Mouse (Mus musculus) cerebellum, adult 18-20 months (tissue): Measurements from ENCODE around the gene Lrp5.
A peak's percentile ranks its signal among the peaks of the same experiment; 100 is the strongest.
"Not testable (repeated sequence)": the region's sequence is repeated elsewhere in the genome, so short reads cannot be mapped to it uniquely, and the experiment has no call there.

ENCODE experiments used
- DNase-seq, 2 experiments: peaks; one replicate each; pipeline ENCODE4 v3.0.0; 2021

Lrp5 gene

DNA sequence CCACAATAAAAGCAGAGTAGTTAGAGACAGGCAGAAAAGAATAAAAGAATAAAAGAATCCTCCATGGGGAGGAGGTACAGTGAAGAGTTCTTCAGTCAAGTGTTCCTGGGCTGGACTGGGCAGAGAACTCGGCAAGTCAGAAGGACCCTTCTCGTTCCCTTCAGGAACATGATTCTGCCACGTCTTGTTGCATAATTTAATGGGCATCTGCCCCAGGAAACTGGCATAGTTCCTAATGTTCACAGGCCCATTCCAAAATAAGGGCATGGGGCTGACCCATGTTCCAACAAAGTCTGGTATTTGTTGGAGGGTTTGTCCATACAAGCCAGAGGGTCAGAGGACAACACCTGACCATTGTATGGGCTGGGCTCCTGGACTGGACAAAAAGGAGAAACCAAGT lies 8.6 kb upstream of the Lrp5 start:
- no peak for DNase-seq

DNA sequence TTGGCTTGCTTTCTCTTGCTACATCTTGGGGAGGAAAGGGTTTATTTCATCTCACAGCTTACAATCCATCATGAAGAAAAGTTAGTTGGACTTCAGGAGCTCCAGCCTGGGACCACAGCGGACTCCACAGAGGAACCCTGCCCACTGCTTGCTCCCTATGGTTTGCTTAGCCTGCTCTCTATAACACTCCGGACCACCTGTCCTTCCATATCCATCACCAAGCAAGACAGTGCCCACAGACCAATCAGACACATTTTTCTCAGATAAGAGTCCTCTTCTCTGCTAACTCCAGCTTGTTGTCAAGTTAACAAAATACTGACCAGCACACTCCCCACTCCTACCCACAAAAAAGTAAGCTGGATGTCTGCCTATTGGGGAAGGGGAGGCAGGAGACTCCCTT lies 8.1 kb upstream of the Lrp5 start:
- no peak for DNase-seq

DNA sequence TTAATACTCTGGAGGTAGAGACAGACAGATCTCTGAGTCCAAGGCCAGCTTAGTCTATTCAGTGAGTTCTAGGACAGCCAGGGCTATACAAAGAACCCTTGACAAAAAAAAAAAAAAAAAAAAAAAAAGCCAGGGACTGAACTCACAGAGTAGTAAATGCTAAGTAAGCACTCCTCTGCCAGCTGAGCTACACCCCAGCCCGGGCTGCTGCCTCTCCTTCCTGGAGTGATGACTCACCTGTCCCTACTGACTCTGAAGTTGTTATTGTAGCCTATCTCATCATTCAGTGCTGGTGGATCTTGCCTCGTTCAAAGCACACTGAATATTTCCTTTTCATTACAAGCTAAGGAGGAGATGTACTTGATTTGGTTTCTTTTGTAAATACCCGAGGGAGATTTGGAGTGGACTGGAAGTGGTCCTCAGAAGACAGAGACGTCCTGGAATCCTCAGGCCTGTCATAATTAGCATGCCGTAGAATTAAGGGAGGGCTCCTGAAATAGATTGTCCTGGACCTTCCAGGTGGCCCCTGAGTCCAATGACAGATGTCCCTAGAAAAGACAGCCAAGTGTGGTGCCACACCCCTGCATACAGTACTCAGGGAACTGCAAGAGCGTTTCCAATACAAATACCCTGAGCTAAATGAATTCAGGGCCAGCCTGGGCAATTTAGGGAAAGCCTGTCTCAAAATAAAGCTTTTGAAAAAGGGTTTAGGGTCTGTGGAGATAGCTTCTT lies 6.2 kb upstream of the Lrp5 start:
- DNase-seq = peak; percentile 32 to 46

DNA sequence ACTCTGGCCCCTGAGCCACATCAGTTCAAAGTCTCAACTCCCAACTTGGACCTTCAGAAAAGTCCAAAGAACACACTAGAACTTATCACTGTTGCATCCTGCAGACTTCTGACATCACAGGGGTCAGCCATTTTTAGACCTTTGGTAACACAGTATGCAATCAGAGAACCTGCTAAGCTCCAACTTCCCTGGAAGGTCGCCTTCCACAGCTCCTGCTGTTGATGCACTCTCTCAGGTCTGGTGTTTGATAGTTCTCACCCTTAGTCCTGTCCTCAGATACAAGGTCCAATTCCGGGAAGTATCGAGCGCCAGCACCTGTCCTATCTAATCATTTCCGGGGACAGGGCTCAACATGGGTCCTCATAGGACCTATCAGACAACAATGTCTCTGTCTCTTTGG lies 5.0 kb upstream of the Lrp5 start:
- no peak for DNase-seq

DNA sequence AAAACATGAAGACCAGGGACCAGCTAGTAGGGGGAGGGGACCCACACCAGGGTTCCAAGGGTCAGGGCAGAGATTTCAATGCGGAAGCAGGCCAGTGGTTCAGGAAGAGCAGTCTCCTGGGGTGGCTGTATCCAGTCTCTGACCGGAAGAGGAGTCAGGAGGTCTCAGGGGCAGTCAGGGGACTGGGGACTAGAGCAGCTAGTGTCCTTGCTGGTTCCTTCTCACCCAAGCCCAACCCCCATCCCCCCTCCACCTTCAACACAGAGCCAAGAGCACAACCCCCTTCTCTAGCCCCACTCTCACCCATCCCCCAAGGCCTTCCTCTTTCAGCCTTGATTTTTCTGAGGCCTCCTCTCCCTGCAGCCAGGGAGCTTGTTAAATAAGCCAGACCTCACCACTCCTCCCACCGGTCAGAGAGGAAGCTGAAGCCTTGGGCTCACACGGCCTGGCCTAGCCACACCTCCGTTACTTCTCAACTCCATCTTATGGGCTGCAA lies 1.4 kb upstream of the Lrp5 start:
- no peak for DNase-seq

DNA sequence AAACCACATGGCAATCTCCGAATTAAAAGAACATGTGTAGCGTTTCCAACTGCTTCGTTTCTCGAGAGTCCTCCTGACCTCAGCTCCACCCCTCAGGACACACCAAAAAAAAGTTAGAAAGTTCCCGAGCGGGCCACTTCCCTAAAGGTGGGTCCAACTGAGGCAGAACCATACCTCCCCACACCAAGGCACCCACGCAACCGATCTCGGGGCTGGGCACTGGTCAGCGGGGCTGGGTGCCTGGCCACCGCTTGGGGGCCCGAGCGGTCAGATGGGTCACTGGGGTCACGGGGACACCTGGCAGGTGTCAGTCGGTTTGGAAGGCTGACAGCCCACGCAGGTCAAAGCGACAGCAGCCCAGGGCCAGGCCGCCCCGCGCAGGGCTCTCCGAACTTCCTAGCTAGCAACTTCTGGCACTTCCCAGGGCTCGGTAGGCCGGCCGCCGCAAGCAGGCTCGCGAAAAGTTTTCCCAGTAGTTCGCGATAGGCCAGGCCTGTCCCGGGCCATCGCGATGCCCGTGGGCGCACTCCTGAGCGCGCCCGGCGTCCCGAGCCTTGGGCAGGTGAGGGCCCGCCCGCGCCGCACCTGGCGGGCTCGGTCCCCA lies 651 bp downstream of the Lrp5 start:
- DNase-seq = no peak

DNA sequence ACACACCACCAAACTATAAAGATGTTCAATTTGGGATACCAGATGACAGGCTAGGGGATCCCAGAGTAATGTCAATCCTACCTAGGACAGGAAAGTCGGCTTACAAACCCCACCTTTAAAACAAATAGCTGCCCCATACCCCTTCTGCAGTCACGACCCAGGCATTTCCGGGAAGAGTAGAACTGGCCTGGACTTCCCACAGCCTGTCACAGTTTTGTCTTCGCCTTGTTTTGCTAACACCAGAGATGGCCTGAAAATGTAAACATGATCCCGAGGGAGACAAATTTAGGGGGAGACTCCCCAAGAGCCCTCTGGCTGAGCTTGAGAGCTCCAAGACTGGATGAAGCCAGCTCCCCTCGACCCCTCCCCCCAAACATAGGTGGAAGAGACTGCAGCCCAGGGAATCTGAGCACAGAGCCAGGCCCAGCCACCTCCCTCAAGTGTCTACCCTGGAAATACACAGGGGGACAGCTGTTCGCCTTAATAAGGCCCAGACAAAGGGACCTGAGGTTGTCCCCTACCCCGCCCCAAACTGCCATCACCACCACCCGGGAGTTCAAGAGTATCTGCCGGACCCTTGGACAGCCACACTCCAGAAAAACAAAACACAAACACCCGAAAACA lies 1.3 kb downstream of the Lrp5 start:
- DNase-seq = no peak

DNA sequence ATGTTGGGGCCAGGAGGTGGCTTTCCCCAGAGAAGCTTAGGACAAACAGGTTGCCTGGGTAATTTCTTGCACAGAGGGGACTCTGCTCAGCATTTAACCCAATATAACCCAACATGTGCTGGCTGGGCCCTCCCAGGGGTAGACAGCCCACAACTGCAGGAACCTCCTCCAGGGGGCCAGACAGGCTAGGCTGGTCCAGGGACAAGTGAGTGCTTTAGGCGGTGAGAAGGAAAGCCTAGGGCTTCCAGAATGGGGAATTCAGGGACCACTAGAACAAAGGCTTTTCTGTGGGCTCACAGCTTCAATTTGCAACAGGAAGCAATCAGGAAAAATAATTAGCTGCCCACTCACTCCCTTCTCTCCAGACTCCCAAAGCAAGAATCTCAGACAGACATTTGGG lies 1.9 kb downstream of the Lrp5 start:
- DNase-seq = no peak

DNA sequence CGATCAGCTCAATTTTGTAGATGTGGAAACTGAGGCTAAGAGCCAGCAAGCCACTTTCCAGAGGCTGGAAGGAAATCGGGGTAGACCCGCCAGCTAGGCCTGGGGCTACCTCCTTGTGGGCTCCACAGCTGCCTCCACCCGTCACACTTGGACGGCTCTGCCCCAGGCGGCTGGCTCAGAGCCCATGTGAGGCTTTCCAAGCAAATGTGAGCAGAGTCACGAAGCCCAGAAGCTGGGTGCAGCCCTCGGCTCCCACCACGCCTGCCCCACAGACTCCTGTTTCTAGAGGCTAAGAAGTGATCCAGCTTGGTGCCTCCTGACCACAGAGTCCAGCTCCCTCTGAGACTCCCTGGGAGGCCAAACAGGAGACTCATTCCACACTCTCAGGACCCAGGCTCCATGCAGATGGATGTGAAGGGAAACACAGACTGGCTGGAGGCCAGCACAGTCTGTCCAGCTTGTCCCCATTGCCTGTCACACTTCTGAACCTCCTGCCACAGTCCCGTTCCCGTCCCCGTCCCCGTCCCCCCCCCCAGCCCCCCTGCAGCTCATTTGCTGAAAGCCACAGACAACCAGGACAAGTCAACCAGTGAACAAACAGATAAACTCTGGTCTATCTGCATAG lies 4.9 kb downstream of the Lrp5 start:
- DNase-seq = peak; percentile 45 to 49

DNA sequence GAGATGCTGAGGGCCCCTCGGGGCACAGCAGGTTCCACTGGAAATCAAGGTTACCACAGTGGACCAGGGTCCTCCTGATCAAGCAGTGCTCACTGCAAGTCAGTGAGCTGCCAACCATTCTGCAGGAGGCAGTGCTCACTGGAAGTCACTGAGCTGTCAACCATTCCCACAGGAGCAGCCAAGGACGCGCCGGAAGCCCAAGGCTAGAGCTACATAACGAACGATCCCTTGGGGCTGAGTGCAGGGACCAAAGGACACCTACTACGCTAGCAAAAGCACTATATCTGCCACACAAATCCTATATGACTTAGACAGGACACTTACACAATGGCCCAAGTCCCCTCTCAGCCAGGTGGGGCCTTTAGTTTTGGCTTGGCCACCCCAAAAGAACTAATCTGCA lies 5.6 kb downstream of the Lrp5 start:
- no peak for DNase-seq

DNA sequence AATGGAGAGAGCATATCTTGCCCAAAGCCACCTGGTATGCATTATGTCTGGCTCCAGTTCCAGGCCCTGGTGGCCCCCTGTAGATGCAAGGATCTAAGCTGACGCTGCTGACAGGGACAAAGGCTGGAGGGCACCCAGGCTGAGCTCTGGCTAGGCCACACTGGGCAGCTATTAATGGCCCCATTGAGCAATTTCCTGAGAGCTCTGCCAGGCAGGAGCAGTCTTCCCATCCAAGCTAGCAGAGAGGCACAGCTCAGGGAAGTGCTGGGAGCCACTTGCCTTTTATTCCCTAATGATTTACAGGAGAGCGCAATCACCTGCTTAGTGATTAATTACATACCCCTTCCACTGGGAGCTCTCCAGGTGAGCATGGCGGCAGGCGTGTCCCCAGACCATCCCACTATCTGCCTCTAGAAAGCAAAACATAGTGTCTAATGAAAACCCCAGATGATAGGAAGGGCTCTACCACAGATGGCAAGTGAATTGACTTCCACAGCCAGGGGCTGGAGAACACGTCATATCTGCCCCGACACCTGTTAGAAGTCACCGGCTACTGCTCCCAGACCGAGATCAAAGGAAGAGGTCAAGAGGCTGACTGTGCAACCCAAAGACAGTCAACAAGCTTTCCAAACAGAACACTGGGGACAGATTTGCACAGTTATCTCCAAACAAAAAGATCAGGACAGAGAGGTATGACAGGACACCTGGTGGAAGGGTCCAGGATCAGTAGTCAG lies 12.1 kb downstream of the Lrp5 start:
- DNase-seq = no peak

DNA sequence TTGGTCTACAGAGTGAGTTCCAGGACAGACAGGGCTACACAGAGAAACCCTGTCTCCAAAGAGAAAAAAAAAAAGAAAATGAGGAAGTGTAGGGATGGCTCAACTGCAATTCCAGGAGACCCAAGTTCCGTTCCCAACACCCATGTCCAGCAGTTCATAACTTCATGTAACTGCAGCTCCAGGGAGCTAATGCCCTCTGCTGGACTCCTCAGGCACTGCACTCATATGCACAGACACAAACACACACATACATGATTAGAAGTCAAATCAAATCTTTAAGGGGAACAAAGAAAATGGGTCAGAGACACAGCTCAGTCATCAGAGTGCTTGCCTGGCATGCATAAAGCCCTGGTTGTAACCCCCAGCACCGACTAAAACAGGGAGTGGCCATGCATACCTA lies 13.2 kb downstream of the Lrp5 start:
- DNase-seq = no peak

DNA sequence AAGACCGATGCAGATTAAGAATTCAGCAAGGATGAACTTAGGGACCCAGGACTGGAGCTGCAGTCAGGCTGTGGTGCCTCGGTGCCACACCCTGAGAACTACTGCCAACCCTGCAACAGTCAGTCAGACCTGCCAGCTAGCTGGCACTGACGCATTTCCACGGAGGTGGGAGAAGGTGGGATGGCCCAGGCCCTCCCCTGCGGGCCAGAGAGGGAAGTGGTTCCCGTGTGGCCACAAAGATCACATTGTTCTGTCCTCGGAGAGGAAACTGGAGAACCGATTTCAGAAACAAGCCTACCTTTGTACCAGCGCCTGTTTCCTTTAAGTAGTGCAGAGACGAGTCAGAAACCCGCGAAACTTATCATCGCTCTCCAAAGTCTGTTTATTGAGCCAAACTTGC lies 17.3 kb downstream of the Lrp5 start:
- DNase-seq = no peak

DNA sequence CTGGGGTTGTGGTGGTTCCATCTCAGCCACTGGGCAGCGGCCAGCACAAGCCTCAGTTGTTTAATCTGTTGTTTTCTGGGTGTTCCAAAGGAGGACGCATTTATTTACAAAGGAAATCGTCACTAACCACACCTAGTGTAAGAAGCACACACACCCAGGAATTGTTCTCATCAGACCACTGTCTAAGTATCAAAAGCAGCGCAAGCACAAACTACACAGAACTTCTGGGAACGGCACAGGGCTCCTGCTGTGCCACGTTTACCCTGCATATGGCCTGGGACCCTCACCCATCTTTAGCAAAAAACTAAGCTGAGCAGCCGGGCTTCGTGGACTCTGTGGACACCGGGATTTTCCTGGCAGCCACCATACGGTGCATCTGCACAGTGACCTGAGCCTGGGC lies 17.8 kb downstream of the Lrp5 start:
- DNase-seq = no peak

DNA sequence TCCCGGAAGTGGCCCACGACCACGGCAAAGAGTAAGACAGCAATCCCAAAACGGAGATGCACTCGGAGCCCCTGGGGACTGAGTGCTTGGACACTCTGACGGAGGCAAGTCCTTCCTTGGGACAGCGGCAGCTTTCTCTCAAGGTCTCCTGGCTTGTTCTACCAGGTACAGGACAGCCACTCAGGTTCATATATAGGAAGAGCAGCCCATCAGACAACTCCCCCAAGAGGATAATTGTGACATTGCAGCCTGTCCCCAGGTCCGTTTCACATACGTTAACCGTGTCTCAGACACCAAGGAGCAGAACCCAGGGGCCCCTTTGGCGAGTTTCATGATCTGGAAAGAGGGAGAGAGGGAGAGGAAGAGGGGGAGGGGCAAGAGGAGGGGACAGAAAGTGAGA lies 18.4 kb downstream of the Lrp5 start:
- DNase-seq = no peak

DNA sequence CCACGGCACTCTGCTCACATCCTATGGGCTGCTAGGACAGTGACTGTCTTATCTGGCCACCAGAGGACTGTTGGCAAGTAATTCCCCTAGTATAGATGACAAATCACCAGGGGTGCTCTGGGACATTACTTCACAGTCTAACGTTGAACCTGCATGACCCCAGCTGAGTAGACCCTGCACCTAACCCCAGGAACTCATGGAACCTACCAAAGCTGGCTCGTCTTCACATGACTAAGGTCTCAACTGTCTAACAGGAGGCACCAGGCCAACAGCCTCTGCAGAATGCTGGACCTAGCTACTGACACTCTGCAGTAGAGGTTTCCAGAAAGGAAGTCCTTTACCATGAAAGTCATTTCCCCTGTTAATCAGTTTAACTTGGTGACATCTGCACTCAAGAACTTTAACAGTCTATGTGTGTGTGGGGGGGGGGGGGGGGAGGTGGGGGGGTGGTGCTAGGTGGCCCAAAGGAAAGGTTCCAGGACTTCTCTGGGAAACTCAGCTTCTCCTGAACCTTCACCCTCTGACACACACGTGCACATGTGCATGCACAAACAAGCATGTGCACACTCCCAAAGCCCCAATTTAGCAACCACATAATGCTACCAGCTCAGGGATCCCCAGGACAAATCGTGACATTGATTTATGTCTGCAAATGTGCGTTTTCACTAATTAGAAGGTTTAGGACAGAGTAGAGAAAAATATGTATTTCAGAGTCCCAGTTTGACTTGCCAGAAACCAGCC lies 19.0 kb downstream of the Lrp5 start:
- DNase-seq = no peak

DNA sequence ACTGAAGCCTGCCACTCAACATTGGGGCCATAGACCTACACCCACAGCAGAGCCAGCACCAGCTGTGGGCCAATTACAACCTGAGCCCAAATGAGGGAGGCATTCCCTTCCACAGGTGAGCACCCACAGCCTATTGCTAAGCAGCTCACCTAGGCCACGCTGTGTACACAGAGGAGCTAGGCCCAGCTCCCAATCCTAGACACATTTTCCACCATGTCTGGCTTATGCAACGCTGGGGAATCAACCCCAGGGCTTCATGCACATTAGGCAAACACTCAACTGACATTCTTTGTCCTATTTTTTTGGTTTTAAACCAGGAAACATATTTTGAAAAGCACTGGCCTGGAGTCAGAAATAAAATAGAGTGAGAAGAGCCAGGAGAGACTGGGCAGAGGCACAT lies 19.7 kb downstream of the Lrp5 start:
- DNase-seq = no peak

DNA sequence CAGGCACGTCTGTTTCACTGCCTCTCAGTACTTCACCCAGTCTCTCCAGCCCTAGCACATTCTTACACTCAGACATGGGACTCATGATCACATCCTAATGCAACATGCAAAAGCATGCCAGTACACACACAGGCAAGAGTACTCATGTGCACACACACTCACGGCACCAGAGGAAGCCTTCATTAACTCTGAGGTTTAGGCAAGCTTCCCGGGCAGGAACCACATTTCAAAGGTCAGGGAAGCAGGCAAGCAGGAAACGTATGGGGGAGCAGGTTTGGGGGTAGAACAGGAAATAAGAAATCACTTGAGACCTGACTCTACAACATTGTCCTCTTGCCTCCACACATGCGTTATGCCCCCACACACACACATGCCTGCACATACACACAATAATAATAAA lies 20.9 kb downstream of the Lrp5 start:
- no peak for DNase-seq

DNA sequence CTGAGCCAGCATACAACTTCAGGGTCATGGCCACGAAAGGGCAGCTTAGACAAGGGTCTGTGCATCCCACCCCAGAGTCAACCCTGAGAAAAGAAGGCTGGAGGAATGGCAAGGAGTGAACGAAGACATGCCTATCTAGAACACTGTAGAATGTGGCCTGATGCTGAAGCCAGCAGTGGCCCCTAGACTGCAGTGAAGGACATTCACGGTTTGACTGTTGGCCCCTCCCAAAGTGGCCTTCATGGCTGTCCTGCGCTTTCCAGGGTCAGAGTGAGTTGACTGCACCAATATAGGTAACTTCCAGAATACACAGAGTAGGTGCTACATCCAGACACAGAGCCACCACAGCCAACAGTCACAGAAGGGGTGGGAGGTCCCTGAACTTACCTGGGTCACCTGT lies 28.4 kb downstream of the Lrp5 start:
- DNase-seq = no peak

DNA sequence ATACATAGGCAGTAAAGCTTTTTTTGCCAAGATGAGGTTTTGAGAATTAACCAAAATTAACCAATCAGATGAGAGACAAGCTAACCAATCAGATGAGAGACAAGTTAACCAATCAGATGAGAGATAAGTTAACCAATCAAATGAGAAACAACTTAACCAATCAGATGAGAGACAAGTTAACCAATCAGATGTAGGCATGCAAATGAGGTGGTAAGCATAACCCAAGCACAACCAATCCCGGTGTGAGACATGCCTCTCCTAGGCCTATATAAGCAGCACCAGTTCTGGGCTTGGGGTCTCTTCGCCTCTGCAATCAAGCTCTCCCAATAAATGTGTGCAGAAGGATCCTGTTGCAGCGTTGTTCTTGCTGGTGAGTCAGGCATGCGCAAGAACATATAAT lies 29.3 kb downstream of the Lrp5 start:
- DNase-seq = not testable (repeated sequence)

DNA sequence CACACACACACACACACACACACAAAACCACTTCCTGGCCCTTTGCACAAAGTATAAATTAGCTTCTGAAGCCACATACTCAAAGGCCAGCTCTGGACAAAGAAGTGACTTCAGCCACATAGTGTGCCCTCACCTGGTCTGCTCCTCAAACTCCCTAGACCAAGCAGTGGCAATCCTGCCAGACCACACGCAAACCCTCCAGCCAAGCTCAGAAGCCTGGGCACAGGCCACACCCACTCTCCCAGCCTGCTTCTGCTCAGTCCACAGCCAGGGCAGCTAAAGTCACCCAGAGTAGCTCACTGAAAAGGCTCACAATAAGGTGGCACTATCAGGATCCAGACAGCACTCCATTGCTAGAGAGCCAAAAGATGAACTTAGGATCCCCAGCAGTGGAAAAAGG lies 30.2 kb downstream of the Lrp5 start:
- DNase-seq = no peak

DNA sequence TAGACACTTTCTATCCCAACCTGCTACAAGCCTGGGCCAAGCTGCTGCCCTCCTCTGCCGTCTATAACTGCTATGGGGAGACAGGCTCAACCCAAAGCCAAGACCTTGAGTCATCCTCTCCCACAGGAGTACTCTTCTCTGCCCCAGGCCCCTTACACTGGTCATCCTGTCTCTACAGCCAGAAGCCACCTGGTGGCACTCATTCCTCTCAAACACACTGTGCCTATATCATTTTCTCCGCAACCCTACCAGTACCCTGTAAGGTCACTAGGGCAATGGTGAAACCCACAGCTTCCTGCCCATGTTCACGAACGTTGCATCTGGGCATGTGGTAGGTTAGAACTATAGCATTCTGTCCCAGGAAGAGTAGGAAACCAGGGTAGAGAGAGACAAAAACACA lies 31.4 kb downstream of the Lrp5 start:
- no peak for DNase-seq

DNA sequence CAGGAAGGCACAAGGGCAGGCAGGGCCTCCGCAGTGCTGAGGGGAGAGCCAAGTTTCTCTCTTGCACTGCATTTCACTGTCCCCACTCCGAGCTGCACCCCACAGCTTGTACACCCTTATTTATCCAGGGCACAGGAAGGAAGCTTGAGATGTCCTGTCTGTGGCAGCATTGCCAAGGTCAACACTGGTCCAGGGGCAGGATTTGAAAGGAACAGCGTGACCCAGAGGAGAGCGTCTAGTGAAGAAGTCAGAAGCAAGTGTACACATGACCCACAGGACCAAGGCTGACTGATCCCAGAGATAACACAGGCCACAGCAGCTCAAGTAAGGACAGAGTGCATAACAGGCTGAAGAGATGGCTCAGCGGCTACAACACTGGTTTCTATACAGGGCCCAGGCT lies 32.3 kb downstream of the Lrp5 start:
- DNase-seq = no peak
